Mouse (Mus musculus) bone marrow macrophage, adult 2 months (primary cell): Measurements from ENCODE around the gene Trdn. TPM values are rescaled to one million over a fixed set of nuclear protein-coding genes. Genes with fewer than 3 reads are reported as not detected.

ENCODE experiments used
- H3K27ac ChIP-seq: 2 replicates; pipeline ENCODE4 v1.5.1; 2012; ENCODE audit warnings: low read depth, low read length; ENCODE audit not compliant: insufficient read depth
- H3K4me1 ChIP-seq: 2 replicates; pipeline ENCODE4 v1.6.1; 2012; ENCODE audit warnings: low read length; ENCODE audit not compliant: control insufficient read depth, insufficient read depth
- H3K4me3 ChIP-seq: 2 replicates; pipeline ENCODE4 v1.5.1; 2012; ENCODE audit warnings: mild to moderate bottlenecking, low read length, moderate library complexity; ENCODE audit not compliant: insufficient read depth
- CTCF ChIP-seq: IDR thresholded peaks from 2 replicates; pipeline ENCODE4 v1.5.1; 2012; ENCODE audit warnings: low read depth, mild to moderate bottlenecking, low read length, moderate library complexity
- POLR2A ChIP-seq: IDR thresholded peaks from 2 replicates; pipeline ENCODE4 v1.6.1; 2012; ENCODE audit warnings: mild to moderate bottlenecking, low read depth, low read length, borderline replicate concordance
- polyA plus RNA-seq: library from polyadenylated mRNA; stranded (reverse); fragments of >200 nt; gene quantifications from 2 replicates; pipeline ENCODE4 v1.2.4, GENCODE M21; 2012; ENCODE audit not compliant: missing spikeins, insufficient read depth, insufficient read length

The Trdn gene
- polyA plus RNA-seq, result 0.19 TPM in 1 of 2 replicates, not detected in the other

DNA sequence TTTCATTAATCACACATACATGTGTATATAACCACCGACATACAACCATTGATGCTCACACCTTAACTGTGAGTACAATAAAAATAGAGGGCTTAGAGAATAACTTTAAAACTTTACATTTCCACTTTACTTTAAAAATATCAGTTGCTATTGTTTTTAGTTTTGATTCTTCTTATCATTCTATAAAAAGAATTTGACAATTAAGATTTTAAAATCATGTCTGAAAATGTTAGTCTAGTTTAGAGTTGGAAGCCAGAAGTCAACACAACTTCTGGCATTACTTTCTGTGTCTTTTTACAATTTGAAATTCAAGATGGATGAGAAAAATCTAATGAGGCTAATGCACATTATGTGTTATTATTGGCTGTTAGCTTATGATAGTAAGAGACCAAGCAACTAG is at the start of gene Trdn:
Trdn (plus strand) TSS at position 301 of the 400 bp plus-strand sequence.
- H3K4me3 ChIP-seq, result no peak within 1 kb of the TSS
- H3K27ac ChIP-seq, result no peak within 1 kb of the TSS
- H3K4me1 ChIP-seq, result no peaks in the 10 kb centered on the region
- TF ChIP-seq CTCF (no peak), POLR2A (no peak)

DNA sequence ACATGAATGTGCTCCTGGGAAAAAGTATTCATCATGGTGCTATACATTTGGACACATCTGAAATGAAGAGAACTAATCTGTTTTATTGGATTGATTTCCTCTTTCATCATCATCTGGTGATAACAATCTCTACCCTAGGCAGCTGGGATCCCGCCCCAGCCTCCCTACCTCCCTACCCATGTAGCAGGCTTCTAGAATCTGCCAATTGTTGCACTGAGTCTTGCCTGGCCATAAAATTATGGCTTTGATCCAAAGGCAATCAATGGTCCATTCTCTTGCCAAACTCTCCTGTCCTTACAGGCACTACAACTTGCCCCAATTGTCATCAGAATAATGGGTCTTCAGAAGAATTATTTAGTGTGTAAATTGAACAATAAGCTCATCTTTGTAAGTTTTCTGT is 19.6 kb upstream of the Trdn start:
- TF ChIP-seq CTCF, result no peak
- TF ChIP-seq POLR2A, result no peak
- no peak overlapping the region for H3K27ac ChIP-seq
- no peaks in the 10 kb centered on the region for H3K4me1 ChIP-seq
- H3K4me3 ChIP-seq, result no peak overlapping the region

DNA sequence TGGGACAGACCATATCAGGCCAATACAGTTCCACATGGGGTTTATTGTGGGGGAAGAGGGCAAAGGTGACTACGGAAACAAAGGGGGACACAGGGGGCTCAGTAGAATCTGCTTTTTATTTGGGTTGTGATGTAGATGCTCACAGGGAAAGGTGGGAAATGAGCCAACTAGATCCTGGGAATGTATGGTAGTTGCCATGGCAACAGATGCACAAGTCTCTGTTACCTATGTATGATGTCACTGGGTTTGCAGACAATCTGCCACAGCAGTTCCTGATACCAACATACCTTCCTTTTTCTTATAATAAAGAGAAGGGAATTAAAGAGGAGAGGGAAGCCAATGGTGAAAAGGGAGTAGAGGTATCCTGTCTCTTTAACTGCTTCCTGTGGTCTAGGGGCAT is 14.8 kb upstream of the Trdn start:
- TF ChIP-seq CTCF, result no peak
- TF ChIP-seq POLR2A, result no peak
- Histone ChIP-seq H3K27ac (no peak overlapping the region), H3K4me3 (no peak overlapping the region), H3K4me1 (no peaks in the 10 kb centered on the region)

DNA sequence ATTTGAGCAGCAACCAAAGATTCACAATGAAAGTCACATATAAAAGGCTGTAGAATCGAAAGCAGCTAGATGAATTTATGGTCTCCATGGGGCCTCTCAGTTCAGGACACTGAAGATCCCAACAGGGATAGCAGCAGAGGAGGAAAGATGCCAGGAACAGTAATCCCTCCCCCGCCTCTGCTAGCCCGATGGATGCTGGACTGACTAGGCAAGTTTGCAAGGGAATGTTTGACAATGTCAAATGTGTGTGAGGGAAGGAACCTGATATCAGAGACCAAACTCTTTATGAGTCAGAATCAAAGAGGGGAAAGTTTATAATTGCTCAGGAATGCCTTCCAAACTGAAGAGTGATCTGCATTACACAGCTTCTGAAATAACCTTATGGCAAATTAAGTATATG is 7.2 kb upstream of the Trdn start:
- no peak for TF ChIP-seq POLR2A
- TF ChIP-seq CTCF, result no peak
- Histone ChIP-seq H3K4me3 (no peak overlapping the region), H3K27ac (no peak overlapping the region), H3K4me1 (no peaks in the 10 kb centered on the region)

DNA sequence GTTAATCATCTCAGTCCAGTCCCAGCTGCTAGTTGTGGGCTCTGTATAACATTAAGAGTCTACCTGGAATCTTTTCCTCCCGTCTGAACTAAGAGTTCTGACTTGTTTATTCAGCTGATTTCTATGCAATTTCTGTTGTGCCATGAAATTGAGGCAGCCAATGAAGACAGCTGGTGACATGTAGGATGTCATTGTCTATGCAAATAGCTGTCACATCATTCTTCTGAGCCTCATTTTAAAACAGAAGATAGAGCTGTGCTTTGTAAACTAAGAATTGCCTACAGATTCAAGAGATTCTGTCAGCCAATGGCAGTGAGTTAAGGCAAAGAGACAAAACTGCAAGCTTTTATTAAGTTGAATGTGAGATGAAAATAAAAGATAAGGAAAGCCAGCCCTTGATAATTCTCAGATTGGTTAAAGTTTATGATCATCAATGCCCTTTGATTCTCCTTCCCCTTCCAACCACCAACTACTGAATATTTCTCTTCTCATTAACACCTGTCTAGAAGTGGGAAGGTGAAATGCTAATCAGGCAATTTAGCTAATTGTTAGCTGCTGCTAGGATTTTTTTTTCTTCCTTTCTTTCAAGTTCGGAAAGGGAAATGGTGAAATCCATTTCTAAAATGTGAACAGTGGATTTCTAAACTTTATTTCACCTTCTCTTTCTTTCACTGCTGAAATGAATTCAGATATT is 1.9 kb downstream of the Trdn start:
- Histone ChIP-seq H3K4me1 (no peaks in the 10 kb centered on the region), H3K4me3 (no peak overlapping the region), H3K27ac (no peak overlapping the region)
- TF ChIP-seq CTCF, result no peak
- TF ChIP-seq POLR2A, result no peak

DNA sequence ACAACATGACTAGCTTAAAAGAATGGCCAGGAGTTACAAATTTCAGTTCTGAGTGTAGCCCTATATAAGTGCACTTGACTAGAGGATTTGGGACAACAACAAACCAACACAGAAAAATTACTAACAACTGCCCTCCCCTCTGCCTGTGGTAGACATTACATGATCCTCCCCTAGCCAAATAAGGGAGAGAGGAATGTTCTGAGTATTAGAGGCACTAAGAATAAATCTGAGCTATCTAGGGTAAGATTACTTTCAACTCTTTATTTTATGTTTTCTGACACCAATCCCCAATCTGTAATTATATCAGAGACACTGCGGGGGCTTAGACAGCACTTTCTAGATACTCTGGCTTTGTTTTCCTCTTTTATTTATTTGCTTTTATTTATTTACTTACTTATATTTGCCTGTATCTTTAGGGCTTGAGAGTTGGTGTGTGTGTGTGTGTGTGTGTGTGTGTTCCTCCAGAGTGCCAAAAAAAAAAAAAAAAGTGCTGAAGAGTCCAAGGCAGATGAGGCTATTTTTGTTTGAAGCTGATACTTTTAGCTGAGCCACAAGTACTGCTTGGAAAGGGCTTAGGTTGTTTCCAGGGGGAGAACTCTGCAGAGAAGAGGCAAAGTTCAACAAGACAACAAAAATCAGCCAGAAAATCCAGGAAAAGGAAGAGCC is 2.7 kb downstream of the Trdn start:
- Histone ChIP-seq H3K4me1 (no peaks in the 10 kb centered on the region), H3K27ac (no peak overlapping the region), H3K4me3 (no peak overlapping the region)
- no peak for TF ChIP-seq POLR2A
- TF ChIP-seq CTCF, result no peak

DNA sequence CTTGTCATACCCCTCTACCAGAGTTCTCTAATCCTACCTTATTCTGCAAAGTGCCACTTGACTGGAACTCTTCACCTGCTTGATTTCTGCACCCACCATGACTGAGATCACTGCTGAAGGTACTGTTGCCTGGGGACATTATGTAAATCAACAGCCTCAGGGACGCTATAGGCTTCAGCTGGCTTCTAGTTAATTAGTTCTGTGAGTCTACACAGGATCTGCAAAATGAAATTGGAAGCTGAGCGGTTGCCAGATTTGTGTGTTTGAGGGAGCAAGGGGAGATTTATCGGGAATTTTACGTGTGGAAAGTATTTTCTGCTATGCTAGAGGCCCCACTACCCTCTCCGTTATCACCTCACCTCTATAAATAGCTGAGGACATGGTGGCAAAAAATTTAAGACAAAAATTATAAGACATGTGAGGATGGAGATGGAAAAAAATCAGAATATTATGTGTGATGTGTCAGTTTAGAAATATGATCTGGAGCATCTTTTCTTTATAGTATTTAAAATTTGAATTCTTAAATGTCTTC is 3.3 kb downstream of the Trdn start:
- Histone ChIP-seq H3K4me1 (no peaks in the 10 kb centered on the region), H3K27ac (no peak overlapping the region), H3K4me3 (no peak overlapping the region)
- TF ChIP-seq POLR2A (no peak), CTCF (no peak)

DNA sequence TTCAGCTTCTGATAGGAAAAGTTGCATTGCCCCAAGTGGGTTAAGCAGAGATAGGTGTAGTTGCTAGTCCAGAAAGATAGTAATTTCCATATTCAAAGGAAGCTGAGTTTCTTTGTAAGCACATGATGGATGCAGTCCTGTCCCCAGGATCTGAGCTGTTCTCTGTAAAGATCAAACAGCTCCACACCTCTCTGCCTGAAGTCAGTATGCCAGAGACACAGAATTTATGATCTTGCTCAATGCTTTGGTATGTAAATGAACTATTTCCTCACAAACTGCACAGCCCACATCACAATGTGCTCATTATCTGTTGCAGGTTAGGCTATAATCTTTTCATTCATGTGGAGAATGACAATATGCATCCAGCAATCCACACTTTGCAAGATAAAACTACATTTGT is 8.0 kb downstream of the Trdn start:
- TF ChIP-seq POLR2A, result no peak
- no peak for TF ChIP-seq CTCF
- H3K4me3 ChIP-seq, result no peak overlapping the region
- no peaks in the 10 kb centered on the region for H3K4me1 ChIP-seq
- H3K27ac ChIP-seq, result no peak overlapping the region

DNA sequence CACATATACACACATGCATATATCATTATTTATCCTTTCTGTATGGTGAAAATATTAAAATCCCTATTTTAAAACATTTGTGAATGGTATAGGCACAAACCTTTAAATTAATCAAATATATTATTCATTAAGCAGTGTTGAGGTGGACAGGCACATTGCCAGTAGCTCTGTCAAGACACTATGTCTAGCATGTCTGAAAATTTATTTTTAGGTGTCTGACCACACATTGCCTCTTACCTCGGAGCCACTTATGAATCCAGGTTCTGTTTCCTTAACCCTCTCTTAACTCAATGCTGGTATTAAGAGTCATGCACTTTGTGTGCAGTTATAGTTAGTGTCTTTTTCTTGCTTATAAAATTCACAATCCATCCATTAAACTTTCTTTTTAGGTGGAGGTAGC is 12.0 kb downstream of the Trdn start:
- no peak for TF ChIP-seq POLR2A
- no peak for TF ChIP-seq CTCF
- no peaks in the 10 kb centered on the region for H3K4me1 ChIP-seq

DNA sequence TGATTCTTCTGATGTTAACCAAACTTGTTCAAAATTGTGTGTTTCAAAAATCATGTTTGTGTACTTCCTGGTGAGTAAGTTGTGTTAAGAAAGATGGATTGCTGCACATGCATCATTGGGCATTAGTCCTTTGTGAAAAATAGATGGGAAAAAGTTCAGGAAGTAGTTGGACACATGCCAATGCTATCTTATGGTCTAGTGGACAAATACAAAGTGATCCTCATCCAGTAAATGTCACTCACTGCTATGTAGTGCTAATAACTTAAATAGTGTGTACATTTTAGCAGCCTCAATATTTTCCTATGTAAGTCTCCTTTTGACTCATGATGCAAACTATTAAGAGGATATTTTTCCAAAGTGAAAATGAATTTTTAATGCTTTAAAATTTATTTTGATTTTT is 27.6 kb downstream of the Trdn start:
- Histone ChIP-seq H3K27ac (no peak overlapping the region), H3K4me1 (no peaks in the 10 kb centered on the region), H3K4me3 (no peak overlapping the region)
- TF ChIP-seq CTCF, result no peak
- no peak for TF ChIP-seq POLR2A

More for the DNA sequence above, 12.0 kb downstream of the Trdn start:
- Histone ChIP-seq H3K27ac (no peak overlapping the region), H3K4me3 (no peak overlapping the region)
